Mouse (Mus musculus): ENCODE data around the gene Gal3st1.

DNA sequence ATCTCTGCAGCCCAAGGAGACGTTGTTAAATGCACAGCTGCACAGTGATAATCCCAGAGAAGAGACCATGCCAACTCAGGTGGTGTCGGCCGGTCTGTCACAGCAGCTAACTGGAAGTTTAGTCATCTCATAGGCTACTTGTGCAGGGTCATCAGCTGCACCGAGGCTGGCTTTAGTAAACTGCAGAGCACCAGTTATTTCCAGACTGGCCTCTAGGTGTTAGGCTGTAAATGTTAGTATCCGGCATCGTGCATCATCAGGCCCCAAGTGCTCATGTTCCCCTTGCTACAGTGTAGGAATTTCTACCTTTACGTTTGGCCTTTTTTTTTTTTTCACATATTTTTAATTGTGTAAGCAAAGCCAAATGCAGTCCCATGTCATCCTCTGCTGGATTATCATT, 50.0 kb downstream of the Gal3st1 start:
- TF ChIP-seq POLR2A (IDR thresholded peaks at IDR 0.05; ENCODE audit: borderline replicate concordance, low read depth, low read length) (no peak), CTCF (IDR thresholded peaks at IDR 0.05; ENCODE audit: low read depth, low read length) (no peak)
